Mouse (Mus musculus): ENCODE results near the gene Agk. TPM values are rescaled to one million over a fixed set of nuclear protein-coding genes. Genes with fewer than 3 reads are reported as not detected.

Gene Agk
- total RNA-seq, 2 experiments from 2014 or later: 57.1 to 63.5 TPM

- DNase-seq (ENCODE audit: low spot score in 2 of 2): no peak
Observed at GRCm38 (mm10) chr6:40403640-40404285, 78.8 kb downstream of the Agk start.

- no peak for DNase-seq (ENCODE audit: low spot score in 2 of 2)
Observed at GRCm38 (mm10) chr6:40411085-40411484, 86.1 kb downstream of the Agk start.

GRCm38 (mm10) chr6:40413046-40413445, 88.1 kb downstream of the Agk start:
- DNase-seq (ENCODE audit: low spot score in 2 of 2): no peak

- DNase-seq (ENCODE audit: low spot score in 2 of 2): no peak
Observed at GRCm38 (mm10) chr6:40413565-40413964, 88.6 kb downstream of the Agk start.

- no peak for DNase-seq (ENCODE audit: low spot score in 2 of 2)
Observed at GRCm38 (mm10) chr6:40415799-40416198, 90.8 kb downstream of the Agk start.

GRCm38 (mm10) chr6:40418386-40418785, 93.4 kb downstream of the Agk start:
- DNase-seq (ENCODE audit: low spot score in 2 of 2): no peak

GRCm38 (mm10) chr6:40421099-40421498, 96.1 kb downstream of the Agk start:
- DNase-seq (ENCODE audit: low spot score in 2 of 2): no peak

GRCm38 (mm10) chr6:40423013-40423412, 98.0 kb downstream of the Agk start:
- DNase-seq (ENCODE audit: low spot score in 2 of 2): no peak

- peak in 1 of 2 experiments; percentile 48 for DNase-seq (ENCODE audit: low spot score in 2 of 2)
Observed at GRCm38 (mm10) chr6:40423774-40424173, 98.8 kb downstream of the Agk start.

GRCm38 (mm10) chr6:40427441-40427840, 102.5 kb downstream of the Agk start:
- DNase-seq (ENCODE audit: low spot score in 2 of 2): no peak

GRCm38 (mm10) chr6:40428696-40429095, 103.7 kb downstream of the Agk start:
- no peak for DNase-seq (ENCODE audit: low spot score in 2 of 2)

- no peak for DNase-seq (ENCODE audit: low spot score in 2 of 2)
Observed at GRCm38 (mm10) chr6:40429521-40429931, 104.6 kb downstream of the Agk start.

GRCm38 (mm10) chr6:40430251-40430650, 105.3 kb downstream of the Agk start:
- no peak for DNase-seq (ENCODE audit: low spot score in 2 of 2)

GRCm38 (mm10) chr6:40430878-40431277, 105.9 kb downstream of the Agk start:
- no peak for DNase-seq (ENCODE audit: low spot score in 2 of 2)

- DNase-seq (ENCODE audit: low spot score in 2 of 2): peak in 1 of 2 experiments; percentile 52
Observed at GRCm38 (mm10) chr6:40431356-40431755, 106.4 kb downstream of the Agk start.

GRCm38 (mm10) chr6:40431812-40432211, 106.8 kb downstream of the Agk start:
- DNase-seq (ENCODE audit: low spot score in 2 of 2): no peak

GRCm38 (mm10) chr6:40432346-40433275, 107.6 kb downstream of the Agk start:
- DNase-seq (ENCODE audit: low spot score in 2 of 2): peak; percentile 72 to 76

- DNase-seq (ENCODE audit: low spot score in 2 of 2): no peak
Observed at GRCm38 (mm10) chr6:40434697-40435096, 109.7 kb downstream of the Agk start.

GRCm38 (mm10) chr6:40435151-40436046, 110.4 kb downstream of the Agk start:
- peak; percentile 62 to 71 for DNase-seq (ENCODE audit: low spot score in 2 of 2)

- peak; percentile 74 to 85 for DNase-seq (ENCODE audit: low spot score in 2 of 2)
Observed at GRCm38 (mm10) chr6:40436047-40436483, 111.1 kb downstream of the Agk start, which contains the start of gene E330009J07Rik. Gene E330009J07Rik (minus strand): TSS chr6:40436135.

- no peak for DNase-seq (ENCODE audit: low spot score in 2 of 2)
Observed at GRCm38 (mm10) chr6:40438936-40439335, 114.0 kb downstream of the Agk start, which contains the start of gene Wee2. Gene Wee2 (plus strand): TSS chr6:40439088.

Measured in layer of hippocampus, postnatal 10 days (tissue).